Mouse (Mus musculus): ENCODE results near the gene Ssh2. TPM values are rescaled to one million over a fixed set of nuclear protein-coding genes. Genes with fewer than 3 reads are reported as not detected.
A peak's percentile ranks its signal among the peaks of the same experiment; 100 is the strongest.

The Ssh2 gene
- polyA plus RNA-seq, 1 experiment, result 13.5 TPM

DNA sequence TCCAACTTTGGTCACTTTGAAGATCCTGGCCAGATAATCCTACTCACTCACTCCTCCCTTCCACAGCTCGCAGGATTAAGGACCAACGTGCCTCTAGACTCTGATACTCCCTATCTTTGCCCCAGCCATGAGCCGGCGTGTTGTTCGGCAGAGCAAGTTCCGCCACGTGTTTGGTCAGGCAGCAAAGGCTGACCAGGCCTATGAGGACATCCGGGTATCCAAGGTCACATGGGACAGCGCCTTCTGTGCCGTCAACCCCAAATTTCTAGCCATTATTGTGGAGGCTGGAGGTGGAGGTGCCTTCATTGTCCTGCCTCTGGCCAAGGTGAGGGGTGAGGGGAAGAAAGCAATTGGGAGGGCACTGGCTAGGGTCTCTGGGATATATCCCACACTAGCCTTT lies 247.7 kb downstream of the Ssh2 start:
- no peak for TF ChIP-seq CTCF (IDR thresholded peaks at IDR 0.05; ENCODE audit: borderline replicate concordance, insufficient read depth, low read length)
- no peak for TF ChIP-seq POLR2A (IDR thresholded peaks at IDR 0.05; ENCODE audit: low read depth, low read length)
- Histone ChIP-seq H3K27ac (ENCODE audit: insufficient read depth, low read length) (no peak overlapping the region), H3K4me3 (ENCODE audit: insufficient read depth, low read length) (no peak overlapping the region), H3K4me1 (ENCODE audit: control insufficient read depth, insufficient read depth, low read length) (peaks cover 6% of the 10 kb centered on the region; the same call in 1 of the 2 replicates)

GRCm38 (mm10) chr11:77464684-77465083 lies 248.6 kb downstream of the Ssh2 start:
- TF ChIP-seq CTCF (IDR thresholded peaks at IDR 0.05; ENCODE audit: borderline replicate concordance, insufficient read depth, low read length), result no peak
- TF ChIP-seq POLR2A (IDR thresholded peaks at IDR 0.05; ENCODE audit: low read depth, low read length), result no peak
- H3K27ac ChIP-seq (ENCODE audit: insufficient read depth, low read length), result peak overlapping the region; percentile 6; the same call in 1 of the 2 replicates
- H3K4me3 ChIP-seq (ENCODE audit: insufficient read depth, low read length), result no peak overlapping the region
- H3K4me1 ChIP-seq (ENCODE audit: control insufficient read depth, insufficient read depth, low read length), result peaks cover 6% of the 10 kb centered on the region; the same call in 1 of the 2 replicates

DNA sequence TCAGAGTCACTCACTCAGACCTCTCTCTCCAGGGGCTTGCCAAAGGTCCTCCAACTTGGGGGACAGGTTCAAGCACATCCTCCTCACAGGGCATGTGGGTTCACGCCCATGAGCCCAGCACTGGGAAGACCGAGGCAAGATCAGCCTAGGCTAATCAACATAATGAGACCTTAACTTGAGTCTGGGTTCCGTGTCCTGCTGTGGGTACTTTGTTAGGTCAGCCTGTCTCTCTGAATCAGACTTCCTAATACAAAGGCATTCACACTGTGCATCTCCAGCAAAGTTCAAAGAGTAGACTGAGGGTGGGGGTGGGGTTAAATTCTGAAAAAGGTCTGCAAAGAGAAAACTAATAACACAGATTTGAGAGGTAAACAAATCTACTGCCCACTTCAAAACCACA lies 249.0 kb downstream of the Ssh2 start:
- H3K4me3 ChIP-seq (ENCODE audit: insufficient read depth, low read length), result no peak overlapping the region
- H3K27ac ChIP-seq (ENCODE audit: insufficient read depth, low read length), result no peak overlapping the region; the same call in 1 of the 2 replicates
- H3K4me1 ChIP-seq (ENCODE audit: control insufficient read depth, insufficient read depth, low read length), result peaks cover 6% of the 10 kb centered on the region; the same call in 1 of the 2 replicates
- TF ChIP-seq CTCF (IDR thresholded peaks at IDR 0.05; ENCODE audit: borderline replicate concordance, insufficient read depth, low read length), result no peak
- no peak for TF ChIP-seq POLR2A (IDR thresholded peaks at IDR 0.05; ENCODE audit: low read depth, low read length)

DNA sequence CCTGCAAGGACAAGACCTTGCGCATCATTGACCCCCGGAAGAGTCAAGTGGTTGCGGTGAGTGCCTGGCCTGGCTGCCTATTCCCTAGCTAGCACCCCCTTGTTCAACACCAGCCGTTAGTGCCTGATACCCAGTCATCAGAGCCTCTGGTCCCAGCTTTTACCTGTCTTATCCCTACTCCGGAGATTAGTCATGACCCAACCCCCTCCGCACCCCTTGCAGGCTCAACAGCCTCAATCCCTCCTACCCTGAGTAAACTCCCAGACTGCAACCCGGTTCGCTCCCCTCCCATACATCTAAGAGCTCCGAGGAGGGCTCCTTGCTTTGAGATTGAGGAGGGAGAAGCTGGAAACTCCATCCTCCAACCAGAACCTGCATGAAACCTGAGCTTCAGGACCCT lies 250.5 kb downstream of the Ssh2 start:
- Histone ChIP-seq H3K4me1 (ENCODE audit: control insufficient read depth, insufficient read depth, low read length) (peaks cover 6% of the 10 kb centered on the region; the same call in 1 of the 2 replicates), H3K27ac (ENCODE audit: insufficient read depth, low read length) (no peak overlapping the region), H3K4me3 (ENCODE audit: insufficient read depth, low read length) (no peak overlapping the region)
- TF ChIP-seq CTCF (IDR thresholded peaks at IDR 0.05; ENCODE audit: borderline replicate concordance, insufficient read depth, low read length) (no peak), POLR2A (IDR thresholded peaks at IDR 0.05; ENCODE audit: low read depth, low read length) (no peak)

DNA sequence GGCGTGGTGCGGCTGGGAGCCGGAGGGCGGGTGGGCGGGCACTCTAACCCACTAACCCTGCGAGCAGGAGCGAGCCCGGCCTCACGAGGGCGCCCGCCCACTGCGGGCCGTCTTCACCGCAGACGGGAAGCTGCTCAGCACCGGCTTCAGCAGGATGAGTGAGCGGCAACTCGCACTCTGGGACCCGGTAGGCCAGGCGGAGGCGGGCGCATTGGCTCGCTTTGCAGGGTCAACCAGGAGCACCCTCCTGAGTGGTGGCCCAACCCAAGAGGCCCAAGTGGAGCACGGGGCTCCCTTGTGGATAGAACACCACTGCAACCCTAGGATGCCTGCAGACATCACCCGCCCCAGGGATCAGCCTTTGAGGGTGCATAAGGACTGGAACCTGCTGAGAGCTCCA lies 251.1 kb downstream of the Ssh2 start:
- TF ChIP-seq CTCF (IDR thresholded peaks at IDR 0.05; ENCODE audit: borderline replicate concordance, insufficient read depth, low read length), result peak; percentile 46
- no peak for TF ChIP-seq POLR2A (IDR thresholded peaks at IDR 0.05; ENCODE audit: low read depth, low read length)
- Histone ChIP-seq H3K4me3 (ENCODE audit: insufficient read depth, low read length) (no peak overlapping the region), H3K27ac (ENCODE audit: insufficient read depth, low read length) (no peak overlapping the region), H3K4me1 (ENCODE audit: control insufficient read depth, insufficient read depth, low read length) (peaks cover 6% of the 10 kb centered on the region; the same call in 1 of the 2 replicates)

DNA sequence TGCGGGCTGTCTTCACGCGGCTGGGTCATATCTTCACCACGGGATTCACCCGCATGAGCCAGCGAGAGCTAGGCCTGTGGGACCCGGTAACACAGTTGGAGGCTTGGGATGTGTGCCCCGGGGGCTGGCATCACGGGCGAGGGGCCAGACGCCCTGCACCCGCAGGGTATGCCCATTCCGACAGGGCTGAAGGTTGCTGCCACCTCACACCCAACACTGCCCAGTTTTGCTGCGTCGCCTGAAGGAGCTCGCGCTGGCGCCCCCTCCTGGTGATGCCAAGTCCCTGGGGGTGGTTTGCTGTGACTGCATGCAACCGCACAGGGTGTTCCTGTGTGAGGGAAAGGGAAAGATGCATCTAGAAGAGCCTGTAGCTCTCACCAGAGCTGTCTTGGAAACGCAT lies 251.7 kb downstream of the Ssh2 start:
- TF ChIP-seq POLR2A (IDR thresholded peaks at IDR 0.05; ENCODE audit: low read depth, low read length) (no peak), CTCF (IDR thresholded peaks at IDR 0.05; ENCODE audit: borderline replicate concordance, insufficient read depth, low read length) (peak; percentile 64)
- no peak overlapping the region for H3K27ac ChIP-seq (ENCODE audit: insufficient read depth, low read length)

DNA sequence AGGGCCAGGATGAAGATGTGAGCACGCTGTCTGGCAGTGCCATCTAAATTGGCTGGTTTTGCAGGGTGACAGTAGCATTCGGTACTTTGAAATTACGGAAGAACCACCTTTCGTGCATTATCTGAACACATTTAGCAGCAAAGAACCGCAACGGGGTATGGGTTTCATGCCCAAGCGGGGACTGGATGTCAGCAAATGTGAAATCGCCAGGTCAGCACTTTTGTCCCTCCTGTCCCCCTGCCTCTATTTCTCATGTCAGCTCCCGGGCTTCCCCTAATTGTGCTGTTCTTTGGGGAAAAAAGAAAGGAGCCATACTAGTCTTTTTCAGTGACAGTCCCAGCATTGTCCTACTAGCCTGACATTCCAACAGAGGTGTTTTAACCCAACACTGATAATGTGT lies 252.3 kb downstream of the Ssh2 start:
- H3K4me3 ChIP-seq (ENCODE audit: insufficient read depth, low read length), result no peak overlapping the region
- H3K27ac ChIP-seq (ENCODE audit: insufficient read depth, low read length), result no peak overlapping the region
- TF ChIP-seq CTCF (IDR thresholded peaks at IDR 0.05; ENCODE audit: borderline replicate concordance, insufficient read depth, low read length) (no peak), POLR2A (IDR thresholded peaks at IDR 0.05; ENCODE audit: low read depth, low read length) (no peak)
- peaks cover 3% of the 10 kb centered on the region; the same call in 1 of the 2 replicates for H3K4me1 ChIP-seq (ENCODE audit: control insufficient read depth, insufficient read depth, low read length)

More for the DNA sequence above, 251.7 kb downstream of the Ssh2 start:
- Histone ChIP-seq H3K4me3 (ENCODE audit: insufficient read depth, low read length) (no peak overlapping the region), H3K4me1 (ENCODE audit: control insufficient read depth, insufficient read depth, low read length) (peaks cover 6% of the 10 kb centered on the region; the same call in 1 of the 2 replicates)

GRCm38 (mm10) chr11:77471407-77471806 lies 255.3 kb downstream of the Ssh2 start:
- no peak overlapping the region for H3K4me3 ChIP-seq (ENCODE audit: insufficient read depth, low read length)
- H3K4me1 ChIP-seq (ENCODE audit: control insufficient read depth, insufficient read depth, low read length), result no peaks in the 10 kb centered on the region
- no peak for TF ChIP-seq CTCF (IDR thresholded peaks at IDR 0.05; ENCODE audit: borderline replicate concordance, insufficient read depth, low read length)
- no peak for TF ChIP-seq POLR2A (IDR thresholded peaks at IDR 0.05; ENCODE audit: low read depth, low read length)
- H3K27ac ChIP-seq (ENCODE audit: insufficient read depth, low read length), result no peak overlapping the region

DNA sequence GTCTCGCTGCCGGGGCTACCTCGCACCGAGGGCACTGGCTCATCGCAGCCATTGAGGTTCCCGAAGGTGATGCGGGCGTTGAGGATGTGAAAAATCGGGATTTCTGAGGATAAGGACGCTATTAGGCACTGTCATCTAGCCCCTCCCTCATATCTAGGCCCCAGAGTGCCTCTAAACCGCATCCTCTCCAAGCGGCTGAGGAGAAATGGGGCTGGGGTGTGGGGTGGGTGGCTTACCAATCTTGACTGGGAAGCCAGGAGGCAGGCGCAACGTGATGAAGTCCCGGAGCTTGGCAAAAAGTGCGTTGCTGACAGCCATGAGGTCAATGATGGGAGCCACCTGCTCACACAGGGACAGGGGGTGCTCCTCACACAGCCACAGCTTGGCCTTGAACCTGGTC lies 256.7 kb downstream of the Ssh2 start:
- no peak for TF ChIP-seq POLR2A (IDR thresholded peaks at IDR 0.05; ENCODE audit: low read depth, low read length)
- TF ChIP-seq CTCF (IDR thresholded peaks at IDR 0.05; ENCODE audit: borderline replicate concordance, insufficient read depth, low read length), result no peak
- Histone ChIP-seq H3K4me1 (ENCODE audit: control insufficient read depth, insufficient read depth, low read length) (no peaks in the 10 kb centered on the region), H3K27ac (ENCODE audit: insufficient read depth, low read length) (no peak overlapping the region), H3K4me3 (ENCODE audit: insufficient read depth, low read length) (no peak overlapping the region)

DNA sequence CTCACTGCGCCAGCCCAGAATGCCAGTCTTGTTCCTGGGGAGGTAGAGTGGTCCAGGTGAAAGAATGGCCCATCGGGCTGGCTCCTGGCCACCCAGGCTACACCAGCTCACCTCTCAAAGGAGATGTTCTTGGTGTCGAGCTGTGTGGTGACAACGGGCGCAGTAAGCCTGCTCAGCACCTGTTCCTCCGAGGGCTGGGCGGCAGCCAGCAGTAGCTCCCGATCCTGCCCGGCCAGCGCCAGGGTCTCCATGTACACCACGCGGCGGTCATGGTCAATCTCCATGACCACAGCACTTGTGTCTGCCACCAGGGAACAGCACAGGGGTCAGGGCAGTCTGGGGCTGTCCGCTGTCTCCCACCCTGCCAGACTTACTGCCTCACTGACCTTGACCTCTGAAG lies 260.1 kb downstream of the Ssh2 start:
- no peak for TF ChIP-seq CTCF (IDR thresholded peaks at IDR 0.05; ENCODE audit: borderline replicate concordance, insufficient read depth, low read length)
- no peak for TF ChIP-seq POLR2A (IDR thresholded peaks at IDR 0.05; ENCODE audit: low read depth, low read length)
- H3K27ac ChIP-seq (ENCODE audit: insufficient read depth, low read length), result no peak overlapping the region

More for the DNA sequence above, 260.1 kb downstream of the Ssh2 start:
- no peaks in the 10 kb centered on the region for H3K4me1 ChIP-seq (ENCODE audit: control insufficient read depth, insufficient read depth, low read length)
- no peak overlapping the region for H3K4me3 ChIP-seq (ENCODE audit: insufficient read depth, low read length)
